Comparison of ENCODE assay signal across 8 mouse cellular contexts in the genomic region with DNA sequence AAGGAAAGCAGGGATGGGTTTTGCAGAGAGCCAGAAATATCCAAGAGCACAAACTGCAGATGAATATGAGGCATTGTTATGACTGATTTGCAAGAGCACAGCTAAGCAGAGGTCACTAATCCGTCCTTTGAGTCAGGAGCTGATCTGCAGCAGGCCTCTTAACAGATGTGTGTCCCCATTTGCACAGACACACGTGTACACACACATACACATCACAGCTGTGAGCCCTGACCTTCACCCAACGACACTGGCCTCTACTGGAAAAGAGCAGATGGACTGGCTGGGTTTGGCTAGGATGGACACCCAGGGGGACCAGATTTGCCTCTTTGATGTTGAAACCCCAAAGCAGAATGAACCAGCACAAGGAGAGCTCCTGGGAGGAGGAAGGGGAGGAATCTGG. TPM values are rescaled to one million over a fixed set of nuclear protein-coding genes. Genes with fewer than 3 reads are reported as not detected.
A peak's percentile ranks its signal among the peaks of the same experiment; 100 is the strongest.
DNase-seq lines count a peak whose midpoint lies in the region; ATAC-seq and TF ChIP-seq lines count a peak whose summit lies in the region.

No protein-coding gene starts in this region.

- H3K4me3 ChIP-seq in intestine, embryonic 15.5 days (replicated peaks) = no peak overlapping the region
- no peak overlapping the region for H3K4me3 ChIP-seq in intestine, postnatal 0 days (ENCODE audit: low read depth, low read length)
- no peak overlapping the region for H3K4me3 ChIP-seq in embryonic facial prominence, embryonic 11.5 days (ENCODE audit: low read depth, low read length)
- peak overlapping the region; percentile 58 for H3K4me3 ChIP-seq in hindbrain, embryonic 14.5 days (replicated peaks; ENCODE audit: low read length)
- H3K4me3 ChIP-seq in neural tube, embryonic 12.5 days = 0 out of 2 replicates have a peak overlapping the region, but pooled peaks have one; percentile 56

- ATAC-seq in intestine, embryonic 15.5 days = no peak
- no peak for ATAC-seq in intestine, postnatal 0 days
- ATAC-seq in embryonic facial prominence, embryonic 11.5 days (replicated peaks; ENCODE audit: insufficient number of reproducible peaks, low FRiP score, low TSS enrichment, low read depth) = no peak
- no peak for ATAC-seq in hindbrain, embryonic 14.5 days (ENCODE audit: low FRiP score)
- no peak for ATAC-seq in neural tube, embryonic 12.5 days (ENCODE audit: low FRiP score, low read depth)

- H3K9ac ChIP-seq in intestine, embryonic 15.5 days = no peak overlapping the region
- no peak overlapping the region for H3K9ac ChIP-seq in intestine, postnatal 0 days (ENCODE audit: low read depth, low read length)
- H3K9ac ChIP-seq in embryonic facial prominence, embryonic 11.5 days (replicated peaks; ENCODE audit: low read length) = no peak overlapping the region
- H3K9ac ChIP-seq in hindbrain, embryonic 14.5 days = peak overlapping the region; percentile 71; the same call in 1 of the 2 replicates
- no peak overlapping the region for H3K9ac ChIP-seq in neural tube, embryonic 12.5 days

- H3K36me3 ChIP-seq in intestine, embryonic 15.5 days = no peaks in the 10 kb centered on the region
- H3K36me3 ChIP-seq in intestine, postnatal 0 days (ENCODE audit: control insufficient read depth, insufficient read depth) = no peaks in the 10 kb centered on the region
- H3K36me3 ChIP-seq in embryonic facial prominence, embryonic 11.5 days (replicated peaks; ENCODE audit: control insufficient read depth, insufficient read depth, low read depth, low read length) = no peaks in the 10 kb centered on the region
- no peaks in the 10 kb centered on the region for H3K36me3 ChIP-seq in hindbrain, embryonic 14.5 days (replicated peaks; ENCODE audit: control insufficient read depth, insufficient read depth)
- no peaks in the 10 kb centered on the region for H3K36me3 ChIP-seq in neural tube, embryonic 12.5 days

- peaks cover 13% of the 10 kb centered on the region; the same call in 1 of the 2 replicates for H3K27me3 ChIP-seq in intestine, embryonic 15.5 days (replicated peaks)
- 0 out of 2 replicates have a peak, but pooled peaks cover 5% of the 10 kb centered on the region for H3K27me3 ChIP-seq in intestine, postnatal 0 days (replicated peaks; ENCODE audit: control insufficient read depth, insufficient read depth, low read length)
- no peaks in the 10 kb centered on the region for H3K27me3 ChIP-seq in embryonic facial prominence, embryonic 11.5 days (ENCODE audit: control insufficient read depth, insufficient read depth, low read length)
- H3K27me3 ChIP-seq in hindbrain, embryonic 14.5 days (ENCODE audit: control insufficient read depth, insufficient read depth, low read length) = no peaks in the 10 kb centered on the region
- H3K27me3 ChIP-seq in neural tube, embryonic 12.5 days (replicated peaks) = no peaks in the 10 kb centered on the region; the same call in 1 of the 2 replicates

- H3K27ac ChIP-seq in intestine, embryonic 15.5 days = no peak overlapping the region
- no peak overlapping the region for H3K27ac ChIP-seq in intestine, postnatal 0 days (ENCODE audit: low read depth, low read length)
- H3K27ac ChIP-seq in embryonic facial prominence, embryonic 11.5 days (replicated peaks; ENCODE audit: low read depth, low read length) = no peak overlapping the region
- H3K27ac ChIP-seq in hindbrain, embryonic 14.5 days = no peak overlapping the region
- no peak overlapping the region for H3K27ac ChIP-seq in neural tube, embryonic 12.5 days

- WGBS in intestine, embryonic 15.5 days = 43% methylated on average over 3 of the region's 3 CpGs
- WGBS in intestine, postnatal 0 days = 64% methylated on average over 3 of the region's 3 CpGs
- WGBS in embryonic facial prominence, embryonic 11.5 days = 24% methylated on average over 3 of the region's 3 CpGs
- 38% methylated on average over 3 of the region's 3 CpGs for WGBS in hindbrain, embryonic 14.5 days
- 53% methylated on average over 3 of the region's 3 CpGs for WGBS in neural tube, embryonic 12.5 days

- no peak for DNase-seq in embryonic facial prominence, embryonic 11.5 days (ENCODE audit: low spot score)
- DNase-seq in hindbrain, embryonic 14.5 days (ENCODE audit: low spot score) = no peak
- DNase-seq in right cerebral cortex, postnatal 36 days (ENCODE audit: low spot score in 2 of 2) = no peak
- no peak for DNase-seq in heart, adult 8-10 months (ENCODE audit: low spot score)
- no peak for DNase-seq in cerebellum, postnatal 4 days (ENCODE audit: low spot score in 2 of 2)

- no peak for TF ChIP-seq CTCF in intestine, postnatal 0 days (IDR thresholded peaks at IDR 0.05; ENCODE audit: low read depth)

- peaks cover 17% of the 10 kb centered on the region for H3K4me1 ChIP-seq in intestine, embryonic 15.5 days (replicated peaks)
- H3K4me1 ChIP-seq in intestine, postnatal 0 days (replicated peaks; ENCODE audit: control insufficient read depth, insufficient read depth, low read length) = peaks cover 4% of the 10 kb centered on the region; the same call in 1 of the 2 replicates
- H3K4me1 ChIP-seq in embryonic facial prominence, embryonic 11.5 days (ENCODE audit: control insufficient read depth, insufficient read depth, low read length) = peaks cover 8% of the 10 kb centered on the region
- peaks cover 23% of the 10 kb centered on the region for H3K4me1 ChIP-seq in hindbrain, embryonic 14.5 days (replicated peaks; ENCODE audit: control insufficient read depth, insufficient read depth, low read length)
- H3K4me1 ChIP-seq in neural tube, embryonic 12.5 days = peaks cover 29% of the 10 kb centered on the region

- H3K4me2 ChIP-seq in intestine, embryonic 15.5 days (replicated peaks) = peak overlapping the region; percentile 98; the same call in 1 of the 2 replicates
- no peak overlapping the region for H3K4me2 ChIP-seq in intestine, postnatal 0 days (replicated peaks; ENCODE audit: low read depth)
- H3K4me2 ChIP-seq in embryonic facial prominence, embryonic 11.5 days (ENCODE audit: low read depth, low read length) = 0 out of 2 replicates have a peak overlapping the region, but pooled peaks have one; percentile 5
- peak overlapping the region; percentile 87 for H3K4me2 ChIP-seq in hindbrain, embryonic 14.5 days (replicated peaks)
- H3K4me2 ChIP-seq in neural tube, embryonic 12.5 days (replicated peaks) = peak overlapping the region; percentile 82

- H3K9me3 ChIP-seq in intestine, embryonic 15.5 days = no peaks in the 10 kb centered on the region
- no peaks in the 10 kb centered on the region for H3K9me3 ChIP-seq in intestine, postnatal 0 days (ENCODE audit: control insufficient read depth)
- no peaks in the 10 kb centered on the region for H3K9me3 ChIP-seq in embryonic facial prominence, embryonic 11.5 days (replicated peaks; ENCODE audit: control insufficient read depth, low read length)
- H3K9me3 ChIP-seq in hindbrain, embryonic 14.5 days (ENCODE audit: control insufficient read depth, low read length) = no peaks in the 10 kb centered on the region
- H3K9me3 ChIP-seq in neural tube, embryonic 12.5 days = no peaks in the 10 kb centered on the region

RNA-seq across cellular contexts. Expression of a gene that starts 52.7 kb away (rescaled TPM):
- 37.9 and 38.3 TPM in 2 replicates for polyA plus RNA-seq in intestine, embryonic 15.5 days (2015; fragmentation: Nextera tagmentation; extraction: Ambion mirVana)
- 32.3 and 35.0 TPM in 2 replicates for polyA plus RNA-seq in intestine, postnatal 0 days (2015; fragmentation: Nextera tagmentation; extraction: Ambion mirVana)
- 31.9 and 32.3 TPM in 2 replicates for polyA plus RNA-seq in embryonic facial prominence, embryonic 11.5 days (2014; fragmentation: Nextera tagmentation; extraction: Ambion mirVana)
- polyA plus RNA-seq in hindbrain, embryonic 14.5 days (2014; fragmentation: Nextera tagmentation; extraction: Ambion mirVana) = 115 and 123 TPM in 2 replicates
- 74.9 and 76.2 TPM in 2 replicates for polyA plus RNA-seq in neural tube, embryonic 12.5 days (2016; fragmentation: Nextera tagmentation; extraction: Ambion mirVana)
- 10 to 100 TPM; 21.9 to 28.6 (median 25.0) TPM for total RNA-seq in heart, adult 8-10 months (2022)

Comparison
In these comparisons a context has a peak if more than half of its experiments do, and no peak if none do; other contexts are left out.
1. H3K4me3 ChIP-seq: peak in hindbrain, embryonic 14.5 days (single experiment) and neural tube, embryonic 12.5 days (single experiment); none in intestine, embryonic 15.5 days (single experiment), intestine, postnatal 0 days (single experiment) and embryonic facial prominence, embryonic 11.5 days (single experiment).